Mouse (Mus musculus): ENCODE measurements at regions not wholly inside any gene's neighbourhood (a gene's known extent, or its start where the extent isn't known, plus 50 kb on each side); places are given as distances from the start of the nearest gene placed in this dataset.

DNA sequence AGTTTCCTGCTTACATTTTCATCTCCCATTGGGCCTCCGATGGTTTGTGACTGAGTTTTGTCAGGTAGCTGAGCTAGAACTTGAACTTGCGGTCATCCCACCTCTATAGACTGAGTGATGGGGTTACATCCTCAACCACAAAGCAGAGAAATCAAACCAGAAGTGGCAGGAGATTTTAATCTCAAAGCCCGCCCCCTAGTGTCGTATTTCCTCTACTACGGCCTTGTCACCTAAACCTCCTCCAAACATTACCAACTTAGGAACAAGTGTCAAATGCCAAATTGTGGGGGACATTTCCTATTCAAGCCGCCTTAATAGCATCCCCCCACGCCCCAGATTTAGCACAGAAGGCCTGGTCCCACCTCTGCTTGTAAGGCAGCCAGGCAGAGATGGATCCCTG lies 286.3 kb upstream of the Lrig3 start:
- Histone ChIP-seq H3K4me3 (no peak overlapping the region), H3K36me3 (ENCODE audit: control insufficient read depth, insufficient read depth, low read length) (no peaks in the 10 kb centered on the region), H3K27me3 (ENCODE audit: control insufficient read depth, insufficient read depth, low read length) (no peaks in the 10 kb centered on the region), H3K9ac (ENCODE audit: low read depth, low read length) (no peak overlapping the region), H3K4me1 (ENCODE audit: control insufficient read depth, insufficient read depth, low read length) (no peaks in the 10 kb centered on the region), H3K79me2 (replicated peaks; ENCODE audit: control insufficient read depth, insufficient read depth, low read length) (no peaks in the 10 kb centered on the region), H3K27ac (no peak overlapping the region)
- DNase-seq = no peak
- 66% methylated on average over 7 of the region's 7 CpGs for WGBS
- intact Hi-C loops (cut with DNase I) = no loop called here
- peak; percentile 25; the same call in 1 of the 2 replicates for TF ChIP-seq CTCF (IDR thresholded peaks at IDR 0.05)
- TF ChIP-seq POLR2A (IDR thresholded peaks at IDR 0.05; ENCODE audit: insufficient read depth, low read depth, low read length) = no peak

DNA sequence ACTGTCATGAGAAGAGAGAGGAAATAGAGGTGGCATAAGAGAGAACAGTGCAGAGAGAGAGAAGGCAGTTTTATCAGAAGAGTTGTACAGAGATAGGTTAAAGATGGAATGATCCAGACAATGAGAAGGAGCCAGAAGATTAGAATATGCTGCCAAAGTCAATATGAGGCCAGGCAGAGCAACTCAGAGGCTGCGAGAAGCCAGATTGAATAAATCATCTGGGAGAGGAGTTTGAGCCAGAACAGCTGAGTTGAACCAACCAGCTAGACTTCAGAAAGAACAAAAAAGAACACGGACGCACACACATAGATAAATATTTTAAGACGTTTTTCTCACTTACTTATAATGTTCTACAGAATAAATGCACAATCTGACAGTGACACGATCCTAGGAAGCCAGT lies 280.8 kb upstream of the Lrig3 start:
- no peak overlapping the region for H3K27ac ChIP-seq
- H3K4me3 ChIP-seq = no peak overlapping the region
- no peaks in the 10 kb centered on the region for H3K4me1 ChIP-seq (ENCODE audit: control insufficient read depth, insufficient read depth, low read length)
- intact Hi-C loops (cut with DNase I) = no loop called here
- no peaks in the 10 kb centered on the region for H3K27me3 ChIP-seq (ENCODE audit: control insufficient read depth, insufficient read depth, low read length)
- no peaks in the 10 kb centered on the region for H3K36me3 ChIP-seq (ENCODE audit: control insufficient read depth, insufficient read depth, low read length)
- WGBS = 63% methylated on average over 5 of the region's 5 CpGs
- TF ChIP-seq EP300 (IDR thresholded peaks at IDR 0.05; ENCODE audit: insufficient read depth, low read depth, low read length) = no peak
- TF ChIP-seq CTCF (IDR thresholded peaks at IDR 0.05) = no peak
- TF ChIP-seq POLR2A (IDR thresholded peaks at IDR 0.05; ENCODE audit: insufficient read depth, low read depth, low read length) = no peak
- H3K9ac ChIP-seq (ENCODE audit: low read depth, low read length) = no peak overlapping the region
- no peaks in the 10 kb centered on the region for H3K79me2 ChIP-seq (replicated peaks; ENCODE audit: control insufficient read depth, insufficient read depth, low read length)
- no peak for DNase-seq

DNA sequence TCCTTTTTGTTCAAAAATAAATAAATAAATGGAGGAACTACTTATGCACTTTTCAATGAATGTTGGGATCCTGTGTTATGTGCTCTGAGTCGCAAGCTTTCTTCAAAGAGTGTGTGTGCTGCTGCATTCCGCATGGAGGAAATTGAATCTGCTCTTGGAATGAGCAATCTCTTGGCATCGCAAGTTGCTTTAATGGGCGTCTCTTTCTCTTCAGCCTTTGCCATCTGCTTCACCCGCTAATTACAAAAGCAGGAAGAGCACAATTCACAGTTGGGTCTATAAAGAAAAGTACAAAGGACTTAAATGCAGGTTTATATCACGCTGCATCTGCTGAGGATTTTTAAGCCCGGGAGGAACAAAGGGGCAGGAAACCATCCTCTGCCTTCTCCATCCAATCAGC lies 272.5 kb upstream of the Lrig3 start:
- intact Hi-C loops (cut with DNase I) = no loop called here
- TF ChIP-seq POLR2A (IDR thresholded peaks at IDR 0.05; ENCODE audit: insufficient read depth, low read depth, low read length) = no peak
- TF ChIP-seq CTCF (IDR thresholded peaks at IDR 0.05) = no peak
- no peak for TF ChIP-seq EP300 (IDR thresholded peaks at IDR 0.05; ENCODE audit: insufficient read depth, low read depth, low read length)

DNA sequence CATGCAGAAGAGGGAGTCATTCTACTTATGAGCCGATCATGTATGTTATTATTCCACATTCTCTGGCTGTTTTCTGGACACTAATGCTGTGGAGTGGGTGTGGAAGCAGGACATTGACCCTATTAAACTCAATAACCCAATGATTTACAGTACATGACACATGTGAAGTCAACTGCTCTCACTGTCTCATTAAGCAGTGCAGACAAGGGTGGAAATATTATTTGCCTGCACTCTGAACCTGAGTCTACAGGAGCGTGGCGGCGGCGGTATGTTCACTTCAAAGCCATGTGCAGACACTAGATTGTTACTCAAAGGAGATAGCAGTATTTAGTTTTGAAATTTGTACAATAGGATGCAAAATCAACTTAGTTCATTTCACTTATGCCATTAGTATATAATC lies 269.8 kb upstream of the Lrig3 start:
- DNase-seq = no peak
- Histone ChIP-seq H3K4me1 (ENCODE audit: control insufficient read depth, insufficient read depth, low read length) (no peaks in the 10 kb centered on the region), H3K27ac (no peak overlapping the region), H3K36me3 (ENCODE audit: control insufficient read depth, insufficient read depth, low read length) (no peaks in the 10 kb centered on the region), H3K9ac (ENCODE audit: low read depth, low read length) (no peak overlapping the region), H3K4me3 (no peak overlapping the region), H3K27me3 (ENCODE audit: control insufficient read depth, insufficient read depth, low read length) (no peaks in the 10 kb centered on the region), H3K79me2 (replicated peaks; ENCODE audit: control insufficient read depth, insufficient read depth, low read length) (no peaks in the 10 kb centered on the region)
- TF ChIP-seq CTCF (IDR thresholded peaks at IDR 0.05) (no peak), EP300 (IDR thresholded peaks at IDR 0.05; ENCODE audit: insufficient read depth, low read depth, low read length) (no peak), POLR2A (IDR thresholded peaks at IDR 0.05; ENCODE audit: insufficient read depth, low read depth, low read length) (no peak)
- intact Hi-C loops (cut with DNase I) = no loop called here
- WGBS = 97% methylated on average over 5 of the region's 5 CpGs

More for the DNA sequence above, 272.5 kb upstream of the Lrig3 start:
- DNase-seq = no peak
- WGBS = 74% methylated on average over 7 of the region's 7 CpGs
- no peak overlapping the region for H3K27ac ChIP-seq
- H3K27me3 ChIP-seq (ENCODE audit: control insufficient read depth, insufficient read depth, low read length) = no peaks in the 10 kb centered on the region
- no peak overlapping the region for H3K4me3 ChIP-seq
- no peaks in the 10 kb centered on the region for H3K36me3 ChIP-seq (ENCODE audit: control insufficient read depth, insufficient read depth, low read length)
- H3K4me1 ChIP-seq (ENCODE audit: control insufficient read depth, insufficient read depth, low read length) = no peaks in the 10 kb centered on the region
- no peak overlapping the region for H3K9ac ChIP-seq (ENCODE audit: low read depth, low read length)
- no peaks in the 10 kb centered on the region for H3K79me2 ChIP-seq (replicated peaks; ENCODE audit: control insufficient read depth, insufficient read depth, low read length)

DNA sequence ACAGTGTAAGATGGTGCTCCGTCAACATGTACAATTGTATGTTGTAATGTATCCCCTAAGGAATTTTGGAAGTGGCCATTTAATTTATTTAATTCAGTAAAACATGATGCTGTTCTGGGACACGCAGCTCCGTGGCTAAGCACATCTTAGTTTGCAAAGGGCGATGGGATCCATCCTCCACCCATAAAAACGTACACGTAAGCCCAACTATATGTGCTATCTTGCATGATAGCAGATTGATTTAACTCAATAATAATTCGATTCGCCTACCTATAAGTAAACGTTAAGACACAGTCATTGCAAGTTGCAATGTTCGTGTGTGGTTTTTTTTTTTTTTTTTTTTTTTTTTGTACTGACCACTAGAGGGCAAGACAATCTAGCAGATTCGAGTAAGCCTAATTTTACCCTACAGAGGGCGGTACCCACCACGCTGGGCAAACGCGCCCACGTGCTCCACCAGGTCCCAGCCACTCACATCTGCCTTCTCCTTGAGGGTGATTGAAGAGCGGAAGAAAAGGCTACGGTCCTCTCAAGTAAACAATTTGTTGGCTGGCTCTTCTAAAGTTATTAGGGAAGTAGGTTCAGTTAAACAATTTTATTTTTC lies 240.8 kb upstream of the Lrig3 start:
- peak; percentile 21 to 39 for DNase-seq
- Histone ChIP-seq H3K9ac (ENCODE audit: low read depth, low read length) (no peak overlapping the region), H3K4me1 (ENCODE audit: control insufficient read depth, insufficient read depth, low read length) (no peaks in the 10 kb centered on the region), H3K79me2 (replicated peaks; ENCODE audit: control insufficient read depth, insufficient read depth, low read length) (no peaks in the 10 kb centered on the region), H3K27ac (no peak overlapping the region), H3K4me3 (no peak overlapping the region), H3K36me3 (ENCODE audit: control insufficient read depth, insufficient read depth, low read length) (no peaks in the 10 kb centered on the region), H3K27me3 (ENCODE audit: control insufficient read depth, insufficient read depth, low read length) (no peaks in the 10 kb centered on the region)
- intact Hi-C loops (cut with DNase I) = loop anchor here (10.0 kb wide), 1 partner anchor 270 kb away; no protein-coding TSS in a partner anchor
- 29% methylated on average over 18 of the region's 18 CpGs for WGBS
- TF ChIP-seq CTCF (IDR thresholded peaks at IDR 0.05) (peak; percentile 67), POLR2A (IDR thresholded peaks at IDR 0.05; ENCODE audit: insufficient read depth, low read depth, low read length) (no peak), EP300 (IDR thresholded peaks at IDR 0.05; ENCODE audit: insufficient read depth, low read depth, low read length) (no peak)

DNA sequence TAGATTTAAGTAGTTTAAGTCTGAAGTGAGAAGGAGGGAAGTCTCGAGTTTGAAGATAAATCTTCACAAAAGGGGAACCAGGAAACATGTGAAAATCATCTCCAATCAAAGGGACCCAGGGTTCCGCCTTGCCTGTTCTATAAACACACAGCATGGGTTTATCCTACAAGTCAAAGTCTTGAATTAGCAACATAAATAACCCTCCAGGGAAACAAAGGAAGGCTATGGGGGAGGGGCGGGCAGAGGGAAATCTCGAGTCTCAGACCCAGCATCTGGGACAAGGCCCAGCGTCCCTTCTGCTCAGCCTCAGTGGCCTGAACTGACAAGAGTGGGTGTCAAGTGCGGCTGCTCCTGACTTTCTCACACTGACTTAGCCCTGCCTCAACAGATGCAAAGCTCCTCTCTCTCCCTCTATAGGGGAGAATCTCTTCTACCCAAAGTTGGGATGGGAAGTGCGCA lies 240.3 kb upstream of the Lrig3 start:
- Histone ChIP-seq H3K4me1 (ENCODE audit: control insufficient read depth, insufficient read depth, low read length) (no peaks in the 10 kb centered on the region), H3K27ac (no peak overlapping the region), H3K4me3 (no peak overlapping the region), H3K36me3 (ENCODE audit: control insufficient read depth, insufficient read depth, low read length) (no peaks in the 10 kb centered on the region), H3K79me2 (replicated peaks; ENCODE audit: control insufficient read depth, insufficient read depth, low read length) (no peaks in the 10 kb centered on the region), H3K27me3 (ENCODE audit: control insufficient read depth, insufficient read depth, low read length) (no peaks in the 10 kb centered on the region), H3K9ac (ENCODE audit: low read depth, low read length) (no peak overlapping the region)
- TF ChIP-seq POLR2A (IDR thresholded peaks at IDR 0.05; ENCODE audit: insufficient read depth, low read depth, low read length) = no peak
- TF ChIP-seq CTCF (IDR thresholded peaks at IDR 0.05) = no peak
- TF ChIP-seq EP300 (IDR thresholded peaks at IDR 0.05; ENCODE audit: insufficient read depth, low read depth, low read length) = no peak
- intact Hi-C loops (cut with DNase I) = loop anchor here (10.0 kb wide), 1 partner anchor 269 kb away; no protein-coding TSS in a partner anchor
- DNase-seq = no peak
- 28% methylated on average over 7 of the region's 7 CpGs for WGBS

Measured in heart, adult 2 months (tissue).